Mouse (Mus musculus): ENCODE results near the gene Dock10. TPM values are rescaled to one million over a fixed set of nuclear protein-coding genes. Genes with fewer than 3 reads are reported as not detected.

Dock10 gene
- polyA plus RNA-seq, 2 experiments = 8.2 to 9.1 TPM

GRCm38 (mm10) chr1:80637214-80637705 is 121.1 kb downstream of the Dock10 start:
- DNase-seq (ENCODE audit: low spot score) = peak; percentile 75
- no peak for TF ChIP-seq POLR2A (IDR thresholded peaks at IDR 0.05; ENCODE audit: borderline replicate concordance, extremely low read depth, insufficient read depth, insufficient read length)

GRCm38 (mm10) chr1:80635825-80636224 is 122.5 kb downstream of the Dock10 start:
- H3K27me3 ChIP-seq (ENCODE audit: control insufficient read depth, insufficient read depth, low read length) = no peaks in the 10 kb centered on the region
- no peak for TF ChIP-seq POLR2A (IDR thresholded peaks at IDR 0.05; ENCODE audit: borderline replicate concordance, extremely low read depth, insufficient read depth, insufficient read length)
- H3K9me3 ChIP-seq (ENCODE audit: control insufficient read depth, low read length) = no peaks in the 10 kb centered on the region
- no peak overlapping the region for H3K4me2 ChIP-seq (replicated peaks; ENCODE audit: low read depth, low read length, severe bottlenecking)
- 98% methylated on average over 4 of the region's 4 CpGs for WGBS
- H3K9ac ChIP-seq (ENCODE audit: low read depth, low read length, severe bottlenecking) = no peak overlapping the region
- peaks cover 15% of the 10 kb centered on the region for H3K4me1 ChIP-seq (ENCODE audit: control insufficient read depth, insufficient read depth, low read length)
- no peaks in the 10 kb centered on the region for H3K36me3 ChIP-seq (ENCODE audit: control insufficient read depth, insufficient read depth, low read length)
- no peak overlapping the region for H3K4me3 ChIP-seq (replicated peaks; ENCODE audit: low read length)
- no peak for ATAC-seq (ENCODE audit: low FRiP score, low read depth)
- DNase-seq (ENCODE audit: low spot score) = no peak
- no peak overlapping the region for H3K27ac ChIP-seq (replicated peaks; ENCODE audit: low read depth, low read length)

More at GRCm38 (mm10) chr1:80637214-80637705, 121.1 kb downstream of the Dock10 start:
- Histone ChIP-seq H3K27me3 (ENCODE audit: control insufficient read depth, insufficient read depth, low read length) (no peaks in the 10 kb centered on the region), H3K9ac (ENCODE audit: low read depth, low read length, severe bottlenecking) (no peak overlapping the region), H3K4me3 (replicated peaks; ENCODE audit: low read length) (no peak overlapping the region), H3K36me3 (ENCODE audit: control insufficient read depth, insufficient read depth, low read length) (no peaks in the 10 kb centered on the region), H3K4me1 (ENCODE audit: control insufficient read depth, insufficient read depth, low read length) (peaks cover 14% of the 10 kb centered on the region), H3K27ac (replicated peaks; ENCODE audit: low read depth, low read length) (peak overlapping the region; percentile 78), H3K4me2 (replicated peaks; ENCODE audit: low read depth, low read length, severe bottlenecking) (no peak overlapping the region), H3K9me3 (ENCODE audit: control insufficient read depth, low read length) (no peaks in the 10 kb centered on the region)
- WGBS = 25% methylated on average over 4 of the region's 4 CpGs
- ATAC-seq (ENCODE audit: low FRiP score, low read depth) = peak; percentile 72

GRCm38 (mm10) chr1:80633536-80633935 is 124.8 kb downstream of the Dock10 start:
- Histone ChIP-seq H3K27me3 (ENCODE audit: control insufficient read depth, insufficient read depth, low read length) (no peaks in the 10 kb centered on the region), H3K36me3 (ENCODE audit: control insufficient read depth, insufficient read depth, low read length) (no peaks in the 10 kb centered on the region), H3K4me3 (replicated peaks; ENCODE audit: low read length) (no peak overlapping the region), H3K4me1 (ENCODE audit: control insufficient read depth, insufficient read depth, low read length) (peaks cover 24% of the 10 kb centered on the region), H3K4me2 (replicated peaks; ENCODE audit: low read depth, low read length, severe bottlenecking) (no peak overlapping the region), H3K9me3 (ENCODE audit: control insufficient read depth, low read length) (no peaks in the 10 kb centered on the region), H3K27ac (replicated peaks; ENCODE audit: low read depth, low read length) (no peak overlapping the region), H3K9ac (ENCODE audit: low read depth, low read length, severe bottlenecking) (no peak overlapping the region)
- 86% methylated on average over 4 of the region's 4 CpGs for WGBS
- DNase-seq (ENCODE audit: low spot score) = no peak
- no peak for TF ChIP-seq POLR2A (IDR thresholded peaks at IDR 0.05; ENCODE audit: borderline replicate concordance, extremely low read depth, insufficient read depth, insufficient read length)
- ATAC-seq (ENCODE audit: low FRiP score, low read depth) = no peak

GRCm38 (mm10) chr1:80630179-80631149 is 127.9 kb downstream of the Dock10 start:
- TF ChIP-seq POLR2A (IDR thresholded peaks at IDR 0.05; ENCODE audit: borderline replicate concordance, extremely low read depth, insufficient read depth, insufficient read length) = no peak
- 40% methylated on average over 5 of the region's 5 CpGs for WGBS
- Histone ChIP-seq H3K4me2 (replicated peaks; ENCODE audit: low read depth, low read length, severe bottlenecking) (no peak overlapping the region), H3K36me3 (ENCODE audit: control insufficient read depth, insufficient read depth, low read length) (no peaks in the 10 kb centered on the region), H3K4me3 (replicated peaks; ENCODE audit: low read length) (no peak overlapping the region), H3K27me3 (ENCODE audit: control insufficient read depth, insufficient read depth, low read length) (no peaks in the 10 kb centered on the region), H3K9ac (ENCODE audit: low read depth, low read length, severe bottlenecking) (no peak overlapping the region), H3K27ac (replicated peaks; ENCODE audit: low read depth, low read length) (peak overlapping the region; percentile 58; the same call in 1 of the 2 replicates), H3K4me1 (ENCODE audit: control insufficient read depth, insufficient read depth, low read length) (peaks cover 10% of the 10 kb centered on the region), H3K9me3 (ENCODE audit: control insufficient read depth, low read length) (no peaks in the 10 kb centered on the region)
- DNase-seq (ENCODE audit: low spot score) (peak; percentile 61), ATAC-seq (ENCODE audit: low FRiP score, low read depth) (peak; percentile 68; the same call in 1 of the 2 replicates)

GRCm38 (mm10) chr1:80628054-80628453 is 130.3 kb downstream of the Dock10 start:
- DNase-seq (ENCODE audit: low spot score) (no peak), ATAC-seq (ENCODE audit: low FRiP score, low read depth) (no peak)
- no peak for TF ChIP-seq POLR2A (IDR thresholded peaks at IDR 0.05; ENCODE audit: borderline replicate concordance, extremely low read depth, insufficient read depth, insufficient read length)
- H3K4me2 ChIP-seq (replicated peaks; ENCODE audit: low read depth, low read length, severe bottlenecking) = no peak overlapping the region
- no peaks in the 10 kb centered on the region for H3K27me3 ChIP-seq (ENCODE audit: control insufficient read depth, insufficient read depth, low read length)
- no peaks in the 10 kb centered on the region for H3K36me3 ChIP-seq (ENCODE audit: control insufficient read depth, insufficient read depth, low read length)
- no peak overlapping the region for H3K4me3 ChIP-seq (replicated peaks; ENCODE audit: low read length)
- H3K9ac ChIP-seq (ENCODE audit: low read depth, low read length, severe bottlenecking) = no peak overlapping the region
- peaks cover 10% of the 10 kb centered on the region for H3K4me1 ChIP-seq (ENCODE audit: control insufficient read depth, insufficient read depth, low read length)
- no peak overlapping the region for H3K27ac ChIP-seq (replicated peaks; ENCODE audit: low read depth, low read length)
- no peaks in the 10 kb centered on the region for H3K9me3 ChIP-seq (ENCODE audit: control insufficient read depth, low read length)

All from limb, embryonic 14.5 days (tissue).